Mouse (Mus musculus): ENCODE measurements around the gene Hspbp1. TPM values are rescaled to one million over a fixed set of nuclear protein-coding genes. Genes with fewer than 3 reads are reported as not detected.
A peak's percentile ranks its signal among the peaks of the same experiment; 100 is the strongest.

Hspbp1 gene
- total RNA-seq, 4 experiments from 2014 or later: 76.4 to 91.2 (median 84.1) TPM

GRCm38 (mm10) chr7:4668506-4668905, 16.4 kb downstream of the Hspbp1 start:
- DNase-seq (ENCODE audit: low spot score in 2 of 2): no peak

- no peak for DNase-seq (ENCODE audit: low spot score in 2 of 2)
Observed at GRCm38 (mm10) chr7:4666871-4667270, 18.0 kb downstream of the Hspbp1 start.

DNA sequence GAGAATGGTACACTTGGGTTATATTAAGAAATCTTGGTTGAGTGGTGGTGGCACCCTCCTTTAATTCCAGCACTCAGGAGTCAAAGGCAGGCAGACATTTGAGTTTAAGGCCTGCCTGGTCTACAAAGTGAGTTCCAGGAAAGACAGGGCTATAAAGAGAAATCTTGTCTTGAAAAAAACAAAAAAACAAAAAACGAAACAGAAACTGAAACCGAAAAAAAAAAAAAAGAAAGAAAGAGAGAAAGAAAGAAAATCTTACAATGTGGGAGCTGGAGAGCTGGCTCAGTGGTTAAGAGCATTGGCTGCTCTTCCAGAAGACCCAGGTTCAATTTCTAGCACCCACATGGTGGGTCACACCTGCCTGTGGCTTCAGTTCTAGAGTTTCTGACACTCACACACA, 21.1 kb downstream of the Hspbp1 start:
- no peak for DNase-seq (ENCODE audit: low spot score in 2 of 2)

GRCm38 (mm10) chr7:4663179-4663578, 21.7 kb downstream of the Hspbp1 start:
- no peak for DNase-seq (ENCODE audit: low spot score in 2 of 2)

DNA sequence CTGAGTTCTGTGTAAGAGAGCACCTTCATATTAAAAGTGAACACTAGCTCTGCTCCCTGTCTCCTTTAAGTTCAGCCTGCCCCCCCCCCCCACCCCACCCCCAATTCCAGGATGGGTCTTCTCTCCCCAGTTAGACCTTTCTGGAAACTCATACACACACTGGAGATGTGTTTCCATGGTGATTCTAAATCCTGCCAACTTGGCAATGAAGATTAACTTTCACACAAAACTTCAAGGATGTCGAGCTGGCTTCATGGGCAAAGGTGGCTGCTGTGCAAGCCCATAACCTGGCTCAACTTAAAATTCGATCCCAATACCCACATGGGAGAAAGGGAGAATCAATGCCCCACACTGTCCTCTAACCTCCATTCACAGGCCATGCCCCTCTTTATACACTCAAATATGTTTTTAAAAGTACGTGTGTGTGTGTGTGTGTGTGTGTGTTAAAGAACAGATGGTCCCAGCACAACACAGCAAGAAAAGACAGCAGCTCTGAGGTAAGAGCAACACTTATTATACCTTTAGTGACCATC, 24.9 kb downstream of the Hspbp1 start:
- no peak for DNase-seq (ENCODE audit: low spot score in 2 of 2)

GRCm38 (mm10) chr7:4658912-4659551, 25.8 kb downstream of the Hspbp1 start, which contains the start of gene Ppp6r1:
TSS of gene Ppp6r1 (minus strand) at chr7:4659019.
- peak; percentile 97 for DNase-seq (ENCODE audit: low spot score in 2 of 2)

GRCm38 (mm10) chr7:4658128-4658907, 26.6 kb downstream of the Hspbp1 start:
- DNase-seq (ENCODE audit: low spot score in 2 of 2): no peak

DNA sequence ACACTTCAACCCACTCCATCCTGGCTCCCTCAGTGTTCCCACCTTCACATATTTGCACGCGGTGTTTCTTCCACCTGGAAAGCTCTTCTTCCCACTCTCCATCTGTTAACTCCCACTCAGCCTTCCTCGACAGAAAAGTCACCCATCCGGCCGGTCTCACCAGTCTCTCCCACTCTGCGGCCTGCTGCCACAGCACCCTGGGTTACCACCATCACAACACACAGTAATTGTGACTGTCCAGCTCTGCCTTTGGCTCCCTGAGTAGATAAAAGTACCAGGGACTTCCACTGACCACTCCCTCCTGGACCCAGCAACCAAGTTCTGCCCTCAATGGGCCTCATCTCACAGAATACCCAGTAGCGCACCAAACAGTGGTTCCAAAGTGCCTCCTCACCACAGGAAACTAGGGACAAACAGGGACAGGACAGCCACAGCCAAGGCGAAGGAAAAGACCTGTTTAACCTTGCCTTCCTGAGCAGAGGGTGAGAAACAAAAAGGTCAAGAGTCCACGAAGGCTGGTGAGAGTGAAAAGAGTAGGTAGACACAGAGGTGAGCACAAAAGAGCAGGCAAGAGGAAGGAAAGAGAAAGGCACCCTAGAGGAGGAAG, 27.2 kb downstream of the Hspbp1 start:
- DNase-seq (ENCODE audit: low spot score in 2 of 2): peak in 1 of 2 experiments; percentile 31

- DNase-seq (ENCODE audit: low spot score in 2 of 2): no peak
Observed at GRCm38 (mm10) chr7:4656818-4657217, 28.1 kb downstream of the Hspbp1 start.

- DNase-seq (ENCODE audit: low spot score in 2 of 2): no peak
Observed at GRCm38 (mm10) chr7:4655916-4656315, 29.0 kb downstream of the Hspbp1 start.

DNA sequence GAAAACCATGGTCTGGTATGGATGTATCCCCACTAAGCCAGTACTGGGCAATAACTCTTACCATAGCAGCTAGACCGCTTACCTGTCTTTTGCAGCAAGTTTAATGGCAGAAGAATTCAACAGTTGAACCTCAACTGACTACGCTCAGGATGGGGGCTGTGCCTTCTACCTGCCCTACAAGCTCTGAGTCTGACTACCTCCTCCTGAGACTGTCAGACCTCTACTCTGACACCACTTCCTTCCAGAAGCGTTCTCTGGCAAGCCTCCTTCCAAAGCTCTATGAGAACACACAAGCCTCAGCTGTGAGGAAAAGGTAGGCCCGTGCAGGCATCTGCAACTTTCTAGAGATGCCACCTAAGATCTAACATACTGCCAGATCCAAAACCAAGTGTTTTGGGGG, 29.5 kb downstream of the Hspbp1 start:
- DNase-seq (ENCODE audit: low spot score in 2 of 2): no peak

DNA sequence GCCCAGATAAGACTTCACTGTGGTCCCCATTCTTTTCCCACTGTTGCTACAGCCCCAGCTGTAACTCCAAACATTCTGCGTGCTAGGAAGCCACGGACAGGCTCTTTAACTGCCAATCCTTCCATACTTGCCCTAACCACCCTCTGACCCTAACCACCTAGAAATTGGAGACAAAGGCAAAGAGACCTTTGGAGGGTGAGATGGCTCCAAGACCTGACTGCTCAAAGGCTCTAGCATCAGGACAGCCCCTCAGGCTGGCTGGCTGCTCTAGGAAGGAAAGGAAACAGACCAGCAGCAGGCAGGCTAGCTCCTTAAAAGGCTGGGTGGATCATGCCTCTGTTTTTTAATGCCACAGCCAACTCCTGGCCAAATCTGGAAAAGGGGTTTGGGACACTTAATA, 30.6 kb downstream of the Hspbp1 start:
- no peak for DNase-seq (ENCODE audit: low spot score in 2 of 2)

DNA sequence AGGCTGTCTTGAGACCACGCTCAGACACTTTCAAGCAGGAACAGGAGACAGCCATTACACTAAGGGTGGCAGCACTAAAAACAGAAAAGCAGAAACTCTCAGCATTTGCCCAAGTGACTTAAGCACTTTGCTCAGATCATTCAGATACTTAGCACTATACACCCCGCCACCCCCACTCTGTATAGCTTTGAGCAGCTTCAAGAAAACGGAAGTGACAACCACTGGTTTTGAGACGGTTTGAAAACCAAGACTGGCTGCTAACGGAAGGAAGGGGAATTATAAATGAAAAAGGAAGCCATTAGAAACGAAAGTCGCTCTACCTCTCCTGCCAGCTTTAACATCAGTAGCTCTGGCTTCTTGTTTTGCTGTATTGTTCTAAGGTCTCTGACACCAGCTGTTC, 31.1 kb downstream of the Hspbp1 start:
- DNase-seq (ENCODE audit: low spot score in 2 of 2): no peak

- DNase-seq (ENCODE audit: low spot score in 2 of 2): no peak
Observed at GRCm38 (mm10) chr7:4653351-4653750, 31.5 kb downstream of the Hspbp1 start.

DNA sequence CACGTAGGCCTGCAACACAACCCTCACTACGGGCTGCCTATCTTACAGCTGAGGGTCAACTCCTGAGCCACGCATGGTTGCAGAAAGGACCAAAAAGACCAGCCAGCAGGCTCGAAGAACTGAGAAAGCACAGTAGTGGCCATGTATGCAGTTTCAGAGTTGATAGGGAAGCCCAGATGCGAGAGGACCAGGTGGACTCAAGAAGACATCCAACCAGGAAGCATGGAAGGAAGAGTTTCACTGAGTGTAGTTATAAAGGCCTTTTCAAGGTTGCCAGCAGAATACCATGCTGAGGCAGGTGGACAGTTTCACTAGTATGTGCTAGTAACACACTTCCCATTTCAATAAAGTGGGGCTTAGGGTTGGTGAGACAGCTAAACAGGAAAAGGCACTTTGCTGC, 32.1 kb downstream of the Hspbp1 start:
- DNase-seq (ENCODE audit: low spot score in 2 of 2): no peak

GRCm38 (mm10) chr7:4651581-4651980, 33.3 kb downstream of the Hspbp1 start:
- no peak for DNase-seq (ENCODE audit: low spot score in 2 of 2)

DNA sequence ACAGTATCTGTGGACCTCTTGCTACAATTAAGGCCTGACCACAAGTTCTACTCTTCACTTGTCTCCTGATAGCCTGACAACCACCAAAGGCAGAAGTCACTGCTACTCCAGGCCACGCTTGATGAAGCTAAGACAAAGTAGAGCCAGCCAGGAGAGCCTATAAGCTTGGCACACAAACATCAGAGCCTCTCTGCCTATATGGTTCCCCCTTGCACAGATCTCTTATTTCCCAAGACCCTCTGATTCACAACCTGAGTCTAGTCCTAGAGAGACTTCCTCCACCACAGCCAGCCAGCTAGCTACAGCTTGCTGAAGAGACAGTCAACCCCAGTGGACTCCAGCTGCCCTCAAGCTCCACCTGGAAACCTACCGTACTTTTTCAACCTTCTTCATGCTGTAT, 36.9 kb downstream of the Hspbp1 start:
- no peak for DNase-seq (ENCODE audit: low spot score in 2 of 2)

DNA sequence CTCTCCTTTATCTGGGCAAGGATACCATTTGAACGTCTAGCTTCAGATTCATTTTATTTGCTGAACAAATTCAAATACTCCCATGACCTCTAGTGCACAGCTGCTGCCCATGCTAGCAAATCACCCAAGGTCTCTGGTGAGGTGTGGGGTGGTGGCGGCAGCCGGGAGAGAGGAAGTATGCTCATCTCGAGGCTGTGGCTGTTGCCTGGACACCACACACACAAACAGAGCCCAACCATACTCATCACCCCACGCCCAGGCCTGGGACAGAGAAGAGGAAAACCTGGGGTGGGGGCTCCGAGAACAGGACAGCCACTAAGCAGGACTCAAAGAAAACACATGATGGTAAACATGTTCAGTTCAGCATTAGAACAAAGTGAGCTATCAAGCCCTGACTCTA, 37.6 kb downstream of the Hspbp1 start:
- no peak for DNase-seq (ENCODE audit: low spot score in 2 of 2)

DNA sequence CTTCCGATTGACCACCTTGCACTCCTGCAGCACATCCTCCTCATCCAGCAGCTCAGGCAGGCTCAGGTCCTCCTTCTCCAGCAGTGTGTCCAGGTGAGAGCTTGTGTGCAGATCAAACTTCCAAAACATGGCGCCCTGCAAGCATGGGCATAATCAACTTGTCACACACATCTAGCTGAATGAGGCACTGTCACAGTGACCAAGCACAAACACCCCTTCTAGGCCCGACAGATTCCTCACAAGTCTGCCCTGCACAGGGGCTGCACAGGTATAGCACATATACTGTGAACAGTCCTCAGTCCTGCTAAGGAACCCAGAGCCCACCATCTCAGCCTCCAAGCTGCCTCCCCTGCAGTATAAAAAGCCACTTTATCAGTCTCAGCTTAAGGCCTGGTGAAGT, 38.1 kb downstream of the Hspbp1 start:
- no peak for DNase-seq (ENCODE audit: low spot score in 2 of 2)

DNA sequence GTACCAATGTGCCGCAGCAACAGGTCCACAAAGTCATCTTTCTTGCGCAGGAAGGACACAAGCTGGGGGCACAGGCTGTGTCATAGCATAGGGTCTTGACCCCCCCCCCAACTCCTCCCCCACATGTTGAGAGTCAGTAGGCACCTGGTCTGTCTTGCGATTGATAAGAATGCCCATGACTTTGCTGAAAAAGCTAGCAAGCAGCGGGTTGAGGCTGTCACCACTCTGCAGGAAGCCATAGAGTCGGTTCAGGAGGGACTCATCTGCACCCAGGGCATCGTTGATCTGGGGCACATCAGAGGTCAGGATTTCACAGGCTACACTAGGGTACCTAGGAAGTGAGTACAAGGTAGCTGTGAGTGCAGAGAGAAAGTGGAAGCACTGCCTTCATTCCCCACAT, 41.6 kb downstream of the Hspbp1 start:
- no peak for DNase-seq (ENCODE audit: low spot score in 2 of 2)

- DNase-seq (ENCODE audit: low spot score in 2 of 2): no peak
Observed at GRCm38 (mm10) chr7:4641956-4642355, 42.9 kb downstream of the Hspbp1 start.

DNA sequence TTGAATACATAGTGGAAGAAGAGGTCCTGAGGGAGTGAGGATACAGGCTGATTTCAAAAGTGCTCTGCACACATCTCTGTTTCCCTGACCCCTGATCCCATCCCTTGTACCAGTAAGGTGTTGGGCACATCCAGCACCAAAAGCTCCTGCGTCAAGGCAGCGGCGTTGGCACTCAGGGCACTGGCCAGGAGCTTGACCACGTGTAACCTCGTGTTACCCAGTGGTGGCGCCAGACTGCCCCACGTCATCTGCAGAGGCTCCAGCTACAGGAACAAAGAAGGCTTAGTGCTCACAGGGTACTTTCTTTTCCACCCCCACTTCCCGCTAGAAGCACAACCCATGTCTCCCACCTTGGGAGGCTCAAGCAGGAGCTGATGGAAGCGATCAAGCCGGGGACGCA, 43.7 kb downstream of the Hspbp1 start:
- peak in 1 of 2 experiments; percentile 42 for DNase-seq (ENCODE audit: low spot score in 2 of 2)

Measured in layer of hippocampus, adult 8-10 months (tissue).